ENCODE assay signal across 8 mouse cellular contexts in genomic region chr12:86894841-86895428, GRCm38 (mm10). TPM values are rescaled to one million over a fixed set of nuclear protein-coding genes. Genes with fewer than 3 reads are reported as not detected.
DNase-seq lines count a peak whose midpoint lies in the region; ATAC-seq and TF ChIP-seq lines count a peak whose summit lies in the region.

No protein-coding gene starts in this region.

- H3K9me3 ChIP-seq in ES-E14 (ENCODE audit: control insufficient read depth, insufficient read depth, low read depth, low read length), result no peaks in the 10 kb centered on the region
- no peaks in the 10 kb centered on the region for H3K9me3 ChIP-seq in hindbrain, embryonic 16.5 days (ENCODE audit: control insufficient read depth, low read length)

- H3K27me3 ChIP-seq in hindbrain, embryonic 16.5 days (replicated peaks; ENCODE audit: control insufficient read depth, insufficient read depth, low read length), result no peaks in the 10 kb centered on the region

- peak overlapping the region; percentile 57 to 73 for H3K4me3 ChIP-seq in ES-E14 (ENCODE audit: insufficient read depth in 1 of 2, low read depth in 1 of 2, low read length in 2 of 2, poor library complexity in 1 of 2, severe bottlenecking in 1 of 2)
- peak overlapping the region; percentile 29 for H3K4me3 ChIP-seq in hindbrain, embryonic 16.5 days (ENCODE audit: low read length)

- no peaks in the 10 kb centered on the region for H3K36me3 ChIP-seq in ES-E14 (ENCODE audit: control insufficient read depth, insufficient read depth, low read length, poor library complexity, severe bottlenecking)
- no peaks in the 10 kb centered on the region for H3K36me3 ChIP-seq in hindbrain, embryonic 16.5 days (ENCODE audit: control insufficient read depth, insufficient read depth, low read length)

- peaks cover 24 to 39% of the 10 kb centered on the region in 2 experiments for H3K4me1 ChIP-seq in ES-E14 (ENCODE audit: control insufficient read depth in 2 of 2, insufficient read depth in 2 of 2, low read length in 2 of 2, poor library complexity in 1 of 2)
- peaks cover 84% of the 10 kb centered on the region for H3K4me1 ChIP-seq in hindbrain, embryonic 16.5 days (ENCODE audit: control insufficient read depth, insufficient read depth, low read depth, low read length)

- peak overlapping the region; percentile 58 for H3K9ac ChIP-seq in ES-E14 (ENCODE audit: insufficient read depth, low read depth, low read length, poor library complexity, severe bottlenecking)
- H3K9ac ChIP-seq in hindbrain, embryonic 16.5 days (ENCODE audit: low read depth, low read length), result peak overlapping the region; percentile 58

- DNase-seq in layer of hippocampus, adult 18-20 months (ENCODE audit: low spot score in 2 of 2), result peak; percentile 67 to 80
- no peak for DNase-seq in layer of hippocampus, postnatal 14 days (ENCODE audit: low spot score in 2 of 2)
- DNase-seq in ES-E14 (ENCODE audit: low read depth, low spot score), result no peak
- peak; percentile 73 for DNase-seq in embryo, embryonic 11 days
- peak; percentile 67 for DNase-seq in lung, postnatal 10 days
- DNase-seq in telencephalon, adult 2 months (ENCODE audit: low read depth, low spot score), result peak; percentile 86
- no peak for DNase-seq in right cerebral cortex, adult 2 months (ENCODE audit: low spot score in 2 of 2)

- in situ Hi-C loops in ES-E14 (cut with MboI; ENCODE audit: low sequenced_read_pairs in 2 of 2, unreplicated experiment in 2 of 2), result no loop called here

- H3K4me2 ChIP-seq in hindbrain, embryonic 16.5 days (ENCODE audit: low read length), result peak overlapping the region; percentile 69

- peak; percentile 19 for ATAC-seq in hindbrain, embryonic 16.5 days

- WGBS in hindbrain, embryonic 16.5 days, result 0% methylated on average over 12 of the region's 12 CpGs

- H3K27ac ChIP-seq in ES-E14 (ENCODE audit: insufficient read depth, low read depth, low read length, poor library complexity, severe bottlenecking), result peak overlapping the region; percentile 78
- peak overlapping the region; percentile 94 for H3K27ac ChIP-seq in hindbrain, embryonic 16.5 days (ENCODE audit: low read depth, low read length)

TF ChIP-seq in ES-E14, 5 proteins besides CTCF, POLR2A, EP300 and RAD21:
- TF ChIP-seq ZC3H11A (IDR thresholded peaks at IDR 0.05; ENCODE audit: borderline replicate concordance, low read depth, low read length), result no peak
- TF ChIP-seq CHD2 (IDR thresholded peaks at IDR 0.05; ENCODE audit: low read depth, low read length), result no peak
- TF ChIP-seq MAFK (IDR thresholded peaks at IDR 0.05; ENCODE audit: insufficient read depth, low read depth, low read length), result no peak
- TF ChIP-seq ZNF384 (IDR thresholded peaks at IDR 0.05; ENCODE audit: low read depth, low read length), result no peak
- no peak for TF ChIP-seq HCFC1 (IDR thresholded peaks at IDR 0.05; ENCODE audit: borderline replicate concordance, insufficient read depth, low read length)
TF ChIP-seq in ES-E14: peak in this region for 0.

RNA-seq across cellular contexts. Expression of gene Irf2bpl, which starts 10.3 kb away (rescaled TPM):
- 10 to 100 TPM; 76.4 to 76.9 TPM for total RNA-seq in layer of hippocampus, adult 18-20 months (2021)
- 10 to 100 TPM; 64.9 to 65.1 TPM for total RNA-seq in layer of hippocampus, postnatal 14 days (2021)
- 39.5 and 43.2 TPM in 2 replicates for total RNA-seq in ES-E14 (2012; rRNA removed)
- polyA plus RNA-seq in hindbrain, embryonic 16.5 days (2015; fragmentation: Nextera tagmentation; extraction: Ambion mirVana), result 49.7 and 56.6 TPM in 2 replicates

RNA-seq across cellular contexts. Expression of gene Cipc, which starts 51.9 kb away (rescaled TPM):
- 10 to 100 TPM; 72.9 to 75.1 TPM for total RNA-seq in layer of hippocampus, adult 18-20 months (2021)
- 10 to 100 TPM; 60.4 to 63.6 TPM for total RNA-seq in layer of hippocampus, postnatal 14 days (2021)
- total RNA-seq in ES-E14 (2012; rRNA removed), result 26.5 and 27.6 TPM in 2 replicates
- polyA plus RNA-seq in hindbrain, embryonic 16.5 days (2015; fragmentation: Nextera tagmentation; extraction: Ambion mirVana), result 43.4 and 49.0 TPM in 2 replicates

Comparison
In these comparisons a context has a peak if more than half of its experiments do, and no peak if none do; other contexts are left out.
1. DNase-seq: peak in layer of hippocampus, adult 18-20 months (2 of 2), embryo, embryonic 11 days (single experiment), lung, postnatal 10 days (single experiment) and telencephalon, adult 2 months (single experiment); none in layer of hippocampus, postnatal 14 days (0 of 2), ES-E14 (single experiment) and right cerebral cortex, adult 2 months (0 of 2).